Mouse (Mus musculus) bone marrow macrophage, adult 2 months (primary cell): Measurements from ENCODE around the gene Gm28043.

Source experiments
- CTCF ChIP-seq: IDR thresholded peaks from 2 replicates; pipeline ENCODE4 v1.5.1; 2012; ENCODE audit warnings: low read depth, mild to moderate bottlenecking, low read length, moderate library complexity
- POLR2A ChIP-seq: IDR thresholded peaks from 2 replicates; pipeline ENCODE4 v1.6.1; 2012; ENCODE audit warnings: mild to moderate bottlenecking, low read depth, low read length, borderline replicate concordance

DNA sequence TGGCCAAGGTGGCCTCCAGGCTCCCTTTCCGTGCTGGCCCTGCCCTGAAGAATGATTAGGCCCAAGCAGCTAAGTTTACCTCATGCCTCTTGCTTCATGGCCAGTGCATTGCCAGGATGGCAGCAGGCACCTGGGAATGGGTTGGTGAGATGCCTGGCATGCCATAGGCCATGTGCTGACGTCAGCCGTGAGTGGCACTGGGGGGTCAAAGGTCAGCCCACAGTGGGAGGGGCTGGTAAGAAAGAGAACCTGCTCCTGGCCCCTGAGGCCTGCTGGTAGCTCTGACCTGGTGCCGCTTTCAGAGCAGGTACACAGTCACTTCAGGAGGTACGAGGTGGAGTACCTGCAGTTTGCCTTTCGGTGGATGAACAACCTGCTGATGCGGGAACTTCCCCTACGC is 15.1 kb upstream of the Gm28043 start:
- TF ChIP-seq CTCF (no peak), POLR2A (no peak)
